Mouse (Mus musculus) thymus, adult 2 months (tissue): ENCODE results near the gene Nap1l4.

Experiments
- CTCF ChIP-seq: fragments of 200-500 bp; IDR thresholded peaks from 2 replicates; pipeline ENCODE4 v1.5.1; 2012; ENCODE audit warnings: mild to moderate bottlenecking, control low read depth, low read length, moderate library complexity, borderline replicate concordance; ENCODE audit not compliant: control insufficient read depth, poor library complexity, insufficient read depth; ENCODE audit errors: extremely low read depth
- POLR2A ChIP-seq: fragments of 200-500 bp; IDR thresholded peaks from 2 replicates; pipeline ENCODE4 v1.6.1; 2012; ENCODE audit warnings: mild to moderate bottlenecking, low read length, control low read depth, moderate library complexity; ENCODE audit not compliant: control insufficient read depth, poor library complexity, insufficient read depth; ENCODE audit errors: extremely low read depth

DNA sequence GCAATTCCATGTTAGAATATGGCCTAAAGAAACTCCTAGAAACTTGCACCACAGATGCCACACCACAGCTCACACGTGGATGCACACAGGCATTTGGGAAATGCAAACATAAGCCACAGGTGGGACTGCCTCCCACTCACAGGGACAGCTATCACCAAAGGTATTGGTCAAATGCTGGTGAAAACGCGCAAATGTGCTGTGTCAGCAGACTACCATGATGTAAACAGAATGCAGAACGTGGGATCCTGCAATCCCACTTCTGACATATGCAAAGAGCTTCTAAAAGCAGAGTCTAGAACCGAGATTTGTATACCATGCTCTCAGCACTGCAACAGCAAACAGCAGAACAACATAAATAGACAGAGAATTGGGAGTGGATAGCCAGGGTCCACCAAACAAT, 34.1 kb upstream of the Nap1l4 start:
- no peak for TF ChIP-seq CTCF
- no peak for TF ChIP-seq POLR2A
